Comparison of ENCODE assay signal across 10 mouse cellular contexts in the genomic region with DNA sequence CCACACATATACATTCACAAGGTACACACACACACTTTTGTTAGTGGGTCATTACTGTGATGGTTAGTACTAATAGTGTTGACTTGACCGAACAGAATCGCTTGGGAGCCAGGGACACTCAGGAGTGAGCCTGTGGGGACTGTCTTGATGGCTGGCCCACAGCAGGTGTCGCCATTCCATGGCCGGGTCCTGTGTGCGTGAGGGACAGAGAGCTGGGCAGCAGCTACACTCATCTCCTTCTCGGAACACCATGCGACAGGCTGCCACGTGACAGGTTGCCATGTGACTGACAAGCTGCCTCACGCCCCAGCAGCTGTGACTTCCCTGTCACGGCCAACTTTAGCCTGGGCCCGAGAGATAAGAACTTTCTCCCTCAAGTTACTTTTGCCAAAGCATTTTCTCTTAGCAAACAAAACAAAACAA. TPM values are rescaled to one million over a fixed set of nuclear protein-coding genes. Genes with fewer than 3 reads are reported as not detected.
DNase-seq lines count a peak whose midpoint lies in the region; ATAC-seq and TF ChIP-seq lines count a peak whose summit lies in the region.
"Had no signal": no experiment of that assay in that cellular context is flagged by ENCODE, and none has a peak within 500 bp of the region (broad histone marks: within the 10 kb centered on the region; RNA-seq: fewer than 3 reads in every experiment).

No protein-coding gene starts in this region.

- H3K9me3 ChIP-seq in forebrain, embryonic 13.5 days (replicated peaks), result no peaks in the 10 kb centered on the region
- H3K9me3 ChIP-seq: midbrain, embryonic 12.5 days had no signal

- peaks cover 1% of the 10 kb centered on the region; the same call in 1 of the 2 replicates for H3K4me1 ChIP-seq in bone marrow, adult 2 months (ENCODE audit: control insufficient read depth, insufficient read depth, low read length)
- H3K4me1 ChIP-seq in forebrain, embryonic 13.5 days, result no peaks in the 10 kb centered on the region
- H3K4me1 ChIP-seq: midbrain, embryonic 12.5 days had no signal

- H3K4me3 ChIP-seq in bone marrow, adult 2 months (replicated peaks; ENCODE audit: control insufficient read depth, low read depth, low read length), result no peak overlapping the region
- no peak overlapping the region for H3K4me3 ChIP-seq in forebrain, embryonic 13.5 days
- H3K4me3 ChIP-seq: midbrain, embryonic 12.5 days had no signal

- TF ChIP-seq CTCF in bone marrow, adult 2 months (IDR thresholded peaks at IDR 0.05; ENCODE audit: control insufficient read depth, insufficient read depth, low read length), result peak; percentile 30; the same call in 1 of the 2 replicates

- 51% methylated on average over 11 of the region's 11 CpGs for WGBS in bone marrow, adult 2 months
- WGBS in forebrain, embryonic 13.5 days, result 89% methylated on average over 11 of the region's 11 CpGs

- peak overlapping the region; percentile 80; the same call in 1 of the 2 replicates for H3K27ac ChIP-seq in bone marrow, adult 2 months (ENCODE audit: control insufficient read depth, insufficient read depth, low read depth, low read length, poor library complexity)
- H3K27ac ChIP-seq in forebrain, embryonic 13.5 days, result no peak overlapping the region
- H3K27ac ChIP-seq: midbrain, embryonic 12.5 days had no signal

- peak; percentile 58 for DNase-seq in heart, postnatal 36 days
- no peak for DNase-seq in left cerebral cortex, adult 18-20 months (ENCODE audit: low spot score in 2 of 2)
- no peak for DNase-seq in gastrocnemius, adult 18-20 months (ENCODE audit: low spot score)
- DNase-seq: retina, postnatal 1 day had no signal

- no peak overlapping the region for H3K4me2 ChIP-seq in forebrain, embryonic 13.5 days
- H3K4me2 ChIP-seq: midbrain, embryonic 12.5 days had no signal

- no peaks in the 10 kb centered on the region for H3K27me3 ChIP-seq in forebrain, embryonic 13.5 days
- H3K27me3 ChIP-seq: midbrain, embryonic 12.5 days had no signal

- intact Hi-C loops in heart, postnatal 36 days (cut with DNase I), result no loop called here

- ATAC-seq in erythroblast, adult 5-6 weeks (replicated peaks; ENCODE audit: low FRiP score, poor library complexity, severe bottlenecking), result peak; percentile 97
- ATAC-seq in megakaryocyte, adult 5-6 weeks (ENCODE audit: poor library complexity, severe bottlenecking), result peak; percentile 68
- no peak for ATAC-seq in frontal cortex, adult (ENCODE audit: low TSS enrichment)
- no peak for ATAC-seq in forebrain, embryonic 13.5 days

- H3K9ac ChIP-seq in forebrain, embryonic 13.5 days, result no peak overlapping the region
- H3K9ac ChIP-seq: midbrain, embryonic 12.5 days had no signal

- TF ChIP-seq POLR2A in bone marrow, adult 2 months (IDR thresholded peaks at IDR 0.05; ENCODE audit: borderline replicate concordance, control insufficient read depth, low read depth, low read length), result peak; percentile 64; the same call in 1 of the 2 replicates

- H3K36me3 ChIP-seq in forebrain, embryonic 13.5 days (ENCODE audit: poor library complexity, severe bottlenecking), result peaks cover 69% of the 10 kb centered on the region

RNA-seq across cellular contexts. Expression of gene Cryzl1, which starts 11.8 kb away (rescaled TPM):
- polyA plus RNA-seq in bone marrow, adult 2 months (2011; ENCODE audit: insufficient read depth, insufficient read length, low replicate concordance, missing spikeins), result 23.4 and 42.5 TPM in 2 replicates
- 21.5 and 55.1 TPM in 2 replicates for total RNA-seq in erythroblast, adult 5-6 weeks (2015; ENCODE audit: low replicate concordance)
- total RNA-seq in erythroblast, adult 5-6 weeks (2017; ENCODE audit: low replicate concordance), result 17.7 and 40.7 TPM in 2 replicates
- 10 to 100 TPM; 25.6 to 26.4 TPM for total RNA-seq in heart, postnatal 36 days (2021)
- total RNA-seq in megakaryocyte, adult 5-6 weeks (2015), result 61.0 and 73.7 TPM in 2 replicates
- total RNA-seq in megakaryocyte, adult 5-6 weeks (2017), result 66.0 and 69.4 TPM in 2 replicates
- 100 to 1,000 TPM; 106 to 110 TPM for total RNA-seq in left cerebral cortex, adult 18-20 months (2021)
- total RNA-seq in gastrocnemius, adult 18-20 months (2021), result 10 to 100 TPM; 11.4 to 15.6 TPM
- 93.0 and 98.0 TPM in 2 replicates for polyA plus RNA-seq in forebrain, embryonic 13.5 days (2015; fragmentation: Nextera tagmentation; extraction: Ambion mirVana)

RNA-seq across cellular contexts. Expression of gene Itsn1, which starts 12.1 kb away (rescaled TPM):
- polyA plus RNA-seq in bone marrow, adult 2 months (2011; ENCODE audit: insufficient read depth, insufficient read length, low replicate concordance, missing spikeins), result 91.6 and 158 TPM in 2 replicates
- 413 and 554 TPM in 2 replicates for total RNA-seq in erythroblast, adult 5-6 weeks (2015; ENCODE audit: low replicate concordance)
- total RNA-seq in erythroblast, adult 5-6 weeks (2017; ENCODE audit: low replicate concordance), result 1,329 and 2,083 TPM in 2 replicates
- 10 to 100 TPM; 44.0 to 44.7 TPM for total RNA-seq in heart, postnatal 36 days (2021)
- total RNA-seq in megakaryocyte, adult 5-6 weeks (2015), result 12.0 and 15.6 TPM in 2 replicates
- total RNA-seq in megakaryocyte, adult 5-6 weeks (2017), result 12.5 and 24.2 TPM in 2 replicates
- total RNA-seq in left cerebral cortex, adult 18-20 months (2021), result 100 to 1,000 TPM; 127 to 135 TPM
- 10 to 100 TPM; 62.8 to 63.5 TPM for total RNA-seq in gastrocnemius, adult 18-20 months (2021)
- polyA plus RNA-seq in forebrain, embryonic 13.5 days (2015; fragmentation: Nextera tagmentation; extraction: Ambion mirVana), result 50.8 and 53.3 TPM in 2 replicates

RNA-seq across cellular contexts. Expression of gene Donson, which starts 28.4 kb away (rescaled TPM):
- 15.2 and 18.0 TPM in 2 replicates for polyA plus RNA-seq in bone marrow, adult 2 months (2011; ENCODE audit: insufficient read depth, insufficient read length, low replicate concordance, missing spikeins)
- 17.3 and 43.0 TPM in 2 replicates for total RNA-seq in erythroblast, adult 5-6 weeks (2015; ENCODE audit: low replicate concordance)
- total RNA-seq in erythroblast, adult 5-6 weeks (2017; ENCODE audit: low replicate concordance), result 44.7 and 97.2 TPM in 2 replicates
- 1 to 10 TPM; 2.9 to 3.3 TPM for total RNA-seq in heart, postnatal 36 days (2021)
- 17.8 and 32.6 TPM in 2 replicates for total RNA-seq in megakaryocyte, adult 5-6 weeks (2015)
- total RNA-seq in megakaryocyte, adult 5-6 weeks (2017), result 23.5 and 50.1 TPM in 2 replicates
- 10 to 100 TPM; 20.1 to 20.5 TPM for total RNA-seq in left cerebral cortex, adult 18-20 months (2021)
- total RNA-seq in gastrocnemius, adult 18-20 months (2021), result 1 to 10 TPM; 1.1 TPM
- polyA plus RNA-seq in forebrain, embryonic 13.5 days (2015; fragmentation: Nextera tagmentation; extraction: Ambion mirVana), result 23.6 and 24.9 TPM in 2 replicates

Comparison
In these comparisons a context has a peak if more than half of its experiments do, and no peak if none do; other contexts are left out.
1. ATAC-seq: peak in erythroblast, adult 5-6 weeks (single experiment) and megakaryocyte, adult 5-6 weeks (single experiment); none in frontal cortex, adult (single experiment) and forebrain, embryonic 13.5 days (single experiment).
2. DNase-seq: peak in heart, postnatal 36 days (2 of 2); none in left cerebral cortex, adult 18-20 months (0 of 2) and gastrocnemius, adult 18-20 months (single experiment).
3. RNA of gene Donson, which starts 28.4 kb away (total RNA-seq): 17.8 to 50.1 TPM in megakaryocyte, adult 5-6 weeks, 17.3 to 97.2 TPM in erythroblast, adult 5-6 weeks and 20.1 to 20.5 TPM in left cerebral cortex, adult 18-20 months; 2.9 to 3.3 TPM in heart, postnatal 36 days and 1.1 TPM in gastrocnemius, adult 18-20 months; every median in the first group is over 4 times any median in the second.